Mouse (Mus musculus) stomach, embryonic 16.5 days (tissue): ENCODE data around the gene Dusp22. TPM values are rescaled to one million over a fixed set of nuclear protein-coding genes. Genes with fewer than 3 reads are reported as not detected.

Experiments
- ATAC-seq: fragments of 200-750 bp; cut with Nextera tagmentation; 2 replicates; pipeline ENCODE4 v1.8.0; 2017; ENCODE audit warnings: moderate number of reproducible peaks, moderate TSS enrichment; ENCODE audit not compliant: insufficient read depth, low FRiP score
- H3K27ac ChIP-seq: fragments of 300-500 bp; sonication (generic); 2 replicates; pipeline ENCODE4 v1.5.1; 2014; ENCODE audit warnings: low read length
- H3K27me3 ChIP-seq: fragments of 300-500 bp; sonication (generic); 2 replicates; pipeline ENCODE4 v1.6.1; 2014; ENCODE audit warnings: low read length, control low read depth, mixed read lengths; ENCODE audit not compliant: control insufficient read depth, insufficient read depth
- H3K36me3 ChIP-seq: fragments of 300-500 bp; sonication (generic); 2 replicates; pipeline ENCODE4 v1.6.1; 2014; ENCODE audit warnings: low read length; ENCODE audit not compliant: control insufficient read depth, insufficient read depth
- H3K4me1 ChIP-seq: fragments of 300-500 bp; sonication (generic); 2 replicates; pipeline ENCODE4 v1.6.1; 2014; ENCODE audit warnings: low read length, control low read depth, mixed read lengths; ENCODE audit not compliant: control insufficient read depth, insufficient read depth
- H3K4me2 ChIP-seq: fragments of 300-500 bp; sonication (generic); 2 replicates; pipeline ENCODE4 v1.6.1; 2014; ENCODE audit warnings: low read depth, low read length, mixed read lengths
- H3K4me3 ChIP-seq: fragments of 300-500 bp; sonication (generic); replicated peaks from 2 replicates; pipeline ENCODE4 v1.5.1; 2014; ENCODE audit warnings: mild to moderate bottlenecking, low read length
- H3K9ac ChIP-seq: fragments of 300-500 bp; sonication (generic); 2 replicates; pipeline ENCODE4 v1.6.1; 2014; ENCODE audit warnings: low read length
- H3K9me3 ChIP-seq: fragments of 300-500 bp; sonication (generic); replicated peaks from 2 replicates; pipeline ENCODE4 v1.6.1; 2016; ENCODE audit warnings: low read length, control low read depth; ENCODE audit not compliant: control insufficient read depth
- WGBS: fragments of 180-500 bp; shearing (Covaris S2); extraction: QIAGEN DNeasy Blood & Tissue Kit; methylation state at CpG from one replicate; pipeline ENCODE4 v1.1.7; 2014; 5-methylcytosine and 5-hydroxymethylcytosine counted together
- polyA plus RNA-seq: library from polyadenylated mRNA; unstranded; fragments of >200 nt; fragmentation: Nextera tagmentation; extraction: Ambion mirVana; gene quantifications from 2 replicates; pipeline ENCODE4 v1.2.1, GENCODE M21; 2015

Dusp22 gene
- polyA plus RNA-seq, 1 experiment from 2014 or later = 31.4 TPM

DNA sequence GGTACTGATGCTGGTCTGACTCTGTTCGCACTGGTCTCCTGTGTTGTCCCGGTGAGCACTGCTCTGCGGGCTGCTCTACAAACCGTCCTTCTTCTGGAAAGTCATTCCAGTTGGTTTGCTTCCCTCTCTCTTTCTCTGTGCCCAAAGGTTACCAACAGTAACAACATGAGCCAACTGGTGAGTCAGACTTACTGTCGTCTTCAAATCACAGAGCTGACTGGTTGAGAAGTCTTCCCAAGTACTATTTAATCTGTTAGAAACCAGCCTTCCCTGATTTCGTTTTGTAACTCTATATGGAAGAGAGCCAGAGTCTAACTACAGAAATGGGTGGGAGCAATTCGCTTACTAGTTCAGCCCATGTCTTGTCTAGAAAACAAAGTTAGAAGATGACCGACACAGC lies 5.5 kb downstream of the Dusp22 start:
- Histone ChIP-seq H3K4me2 (no peak overlapping the region), H3K4me3 (no peak overlapping the region), H3K9ac (no peak overlapping the region), H3K4me1 (no peaks in the 10 kb centered on the region), H3K9me3 (no peaks in the 10 kb centered on the region), H3K27me3 (no peaks in the 10 kb centered on the region), H3K36me3 (no peaks in the 10 kb centered on the region), H3K27ac (no peak overlapping the region)
- ATAC-seq = no peak
- WGBS = 84% methylated on average over 8 of the region's 8 CpGs

- Histone ChIP-seq H3K9ac (no peak overlapping the region), H3K4me1 (no peaks in the 10 kb centered on the region), H3K4me2 (no peak overlapping the region), H3K36me3 (no peaks in the 10 kb centered on the region), H3K9me3 (no peaks in the 10 kb centered on the region), H3K4me3 (no peak overlapping the region), H3K27me3 (no peaks in the 10 kb centered on the region), H3K27ac (no peak overlapping the region)
- ATAC-seq = no peak
- 90% methylated on average over 10 of the region's 10 CpGs for WGBS
These were observed 6.7 kb downstream of the Dusp22 start for GRCm38 (mm10) chr13:30666537-30666936.

DNA sequence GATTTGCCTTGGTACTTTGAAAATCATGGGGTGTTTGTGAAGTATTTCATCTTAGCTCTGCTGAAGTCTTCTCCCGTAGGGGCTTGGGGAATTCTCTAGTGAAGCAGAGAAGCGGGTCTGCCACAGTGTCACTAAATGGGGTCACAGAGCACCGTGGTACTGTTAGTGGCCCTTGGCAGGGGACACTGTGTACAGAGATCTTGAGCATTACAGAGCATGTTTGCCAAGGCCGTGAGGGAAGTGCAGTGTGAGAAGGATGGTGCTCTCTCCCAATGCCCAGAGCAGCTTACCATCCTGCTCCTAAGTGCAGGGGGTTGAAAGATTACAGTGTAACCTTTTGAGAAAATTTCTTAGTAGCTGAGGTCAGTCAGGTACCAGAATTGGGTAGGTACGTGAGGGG lies 8.5 kb downstream of the Dusp22 start:
- Histone ChIP-seq H3K9ac (no peak overlapping the region), H3K4me1 (no peaks in the 10 kb centered on the region), H3K36me3 (no peaks in the 10 kb centered on the region), H3K27me3 (no peaks in the 10 kb centered on the region), H3K9me3 (no peaks in the 10 kb centered on the region), H3K4me2 (no peak overlapping the region), H3K27ac (no peak overlapping the region), H3K4me3 (no peak overlapping the region)
- 76% methylated on average over 5 of the region's 5 CpGs for WGBS
- ATAC-seq = no peak

- no peak for ATAC-seq
- no peaks in the 10 kb centered on the region for H3K27me3 ChIP-seq
- no peaks in the 10 kb centered on the region for H3K4me1 ChIP-seq
- H3K36me3 ChIP-seq = no peaks in the 10 kb centered on the region
- no peak overlapping the region for H3K9ac ChIP-seq
- H3K9me3 ChIP-seq = no peaks in the 10 kb centered on the region
- no peak overlapping the region for H3K4me2 ChIP-seq
- no peak overlapping the region for H3K27ac ChIP-seq
- 92% methylated on average over 3 of the region's 3 CpGs for WGBS
- H3K4me3 ChIP-seq = no peak overlapping the region
These were observed 9.5 kb downstream of the Dusp22 start for GRCm38 (mm10) chr13:30669277-30669676.

DNA sequence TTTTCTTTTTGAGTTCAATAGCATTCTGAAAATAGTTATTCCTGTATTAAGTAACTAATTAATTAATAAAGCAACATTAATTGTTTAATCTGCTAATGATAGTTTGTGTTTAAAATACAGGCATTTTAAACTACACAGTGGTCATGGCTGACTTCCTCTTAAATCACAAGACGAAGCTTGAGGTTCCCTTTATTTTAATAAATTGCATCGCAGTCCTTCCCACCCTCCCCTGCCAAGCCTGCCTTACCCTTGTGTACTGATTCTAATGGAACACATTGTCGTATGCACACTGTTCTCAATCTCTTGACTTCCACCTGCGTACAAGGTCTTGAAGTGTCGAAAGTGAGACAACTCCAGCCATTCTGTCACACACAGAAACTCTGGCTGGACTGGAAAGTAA lies 14.1 kb downstream of the Dusp22 start:
- no peak overlapping the region for H3K4me2 ChIP-seq
- no peak overlapping the region for H3K27ac ChIP-seq
- ATAC-seq = no peak
- no peak overlapping the region for H3K9ac ChIP-seq
- no peaks in the 10 kb centered on the region for H3K27me3 ChIP-seq
- H3K36me3 ChIP-seq = no peaks in the 10 kb centered on the region
- 90% methylated on average over 5 of the region's 5 CpGs for WGBS
- no peaks in the 10 kb centered on the region for H3K9me3 ChIP-seq
- no peak overlapping the region for H3K4me3 ChIP-seq
- H3K4me1 ChIP-seq = no peaks in the 10 kb centered on the region

DNA sequence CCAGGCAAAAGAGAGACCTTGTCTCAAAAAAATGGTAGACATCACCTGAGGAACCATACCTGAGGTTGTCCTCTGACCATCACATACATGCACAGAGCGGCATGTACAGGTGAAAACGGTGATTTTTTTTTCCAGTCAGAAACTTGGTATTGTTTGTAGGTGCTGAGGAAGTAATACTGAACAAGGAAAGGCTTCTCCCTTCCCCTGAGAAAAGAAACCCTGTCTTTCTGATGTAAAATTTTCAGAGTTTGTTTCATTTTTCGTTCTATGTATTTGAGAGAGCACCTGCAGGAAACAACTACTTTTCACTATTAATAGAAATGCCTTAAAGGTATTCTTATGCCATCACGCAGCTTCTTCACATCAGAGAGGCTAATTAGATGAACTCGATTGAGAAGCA lies 19.0 kb downstream of the Dusp22 start:
- Histone ChIP-seq H3K36me3 (no peaks in the 10 kb centered on the region), H3K27ac (no peak overlapping the region), H3K9ac (no peak overlapping the region), H3K4me1 (no peaks in the 10 kb centered on the region), H3K9me3 (no peaks in the 10 kb centered on the region), H3K4me2 (no peak overlapping the region), H3K27me3 (no peaks in the 10 kb centered on the region), H3K4me3 (no peak overlapping the region)
- 88% methylated on average over 5 of the region's 5 CpGs for WGBS
- ATAC-seq = no peak

DNA sequence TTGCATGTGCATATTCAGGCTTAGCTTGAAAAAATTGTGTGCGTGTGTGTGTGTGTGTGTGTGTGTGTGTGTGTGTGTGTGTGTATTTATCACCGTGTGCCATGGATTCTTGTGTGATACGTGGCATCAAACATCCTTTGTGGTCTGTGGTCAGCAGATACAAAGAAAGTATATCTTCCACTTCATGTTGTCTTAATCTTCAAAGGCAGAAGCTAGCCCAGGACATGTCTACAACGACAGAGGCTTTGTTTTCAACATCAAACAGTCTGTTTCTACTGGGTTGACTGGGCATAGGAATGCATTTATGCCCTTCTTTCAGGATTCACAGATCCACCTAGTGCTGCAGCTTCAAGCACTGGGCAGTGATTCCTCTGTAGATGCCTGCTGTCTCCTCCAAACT lies 22.1 kb downstream of the Dusp22 start:
- ATAC-seq = no peak
- no peak overlapping the region for H3K9ac ChIP-seq
- H3K9me3 ChIP-seq = no peaks in the 10 kb centered on the region
- no peak overlapping the region for H3K27ac ChIP-seq
- H3K4me2 ChIP-seq = no peak overlapping the region
- no peak overlapping the region for H3K4me3 ChIP-seq
- no peaks in the 10 kb centered on the region for H3K36me3 ChIP-seq
- H3K4me1 ChIP-seq = no peaks in the 10 kb centered on the region
- H3K27me3 ChIP-seq = no peaks in the 10 kb centered on the region
- WGBS = 74% methylated on average over 4 of the region's 4 CpGs

DNA sequence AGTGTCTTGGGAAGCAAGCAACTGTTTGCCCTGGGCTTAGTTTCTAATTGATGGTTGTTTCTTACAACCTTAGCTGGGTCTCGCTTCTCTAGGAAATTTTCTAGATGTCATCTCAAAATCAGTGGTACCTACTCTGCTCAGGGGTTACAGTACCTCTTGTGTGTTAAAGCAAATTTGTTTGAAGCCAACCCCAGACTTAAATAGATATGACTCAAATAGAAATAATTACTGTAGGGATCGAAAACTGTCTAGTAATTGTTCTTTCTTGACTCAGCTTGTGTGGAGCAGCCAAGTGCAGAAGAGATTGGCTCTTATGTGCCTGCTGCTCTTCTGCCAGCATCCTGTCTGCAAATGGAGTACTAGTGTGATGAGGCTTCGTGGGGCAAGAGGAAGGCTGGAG lies 22.5 kb downstream of the Dusp22 start:
- H3K27ac ChIP-seq = no peak overlapping the region
- no peak for ATAC-seq
- WGBS = 80% methylated on average over 3 of the region's 3 CpGs
- no peaks in the 10 kb centered on the region for H3K36me3 ChIP-seq
- no peaks in the 10 kb centered on the region for H3K4me1 ChIP-seq
- H3K4me2 ChIP-seq = no peak overlapping the region
- H3K9ac ChIP-seq = no peak overlapping the region
- no peaks in the 10 kb centered on the region for H3K27me3 ChIP-seq
- H3K4me3 ChIP-seq = no peak overlapping the region
- no peaks in the 10 kb centered on the region for H3K9me3 ChIP-seq

DNA sequence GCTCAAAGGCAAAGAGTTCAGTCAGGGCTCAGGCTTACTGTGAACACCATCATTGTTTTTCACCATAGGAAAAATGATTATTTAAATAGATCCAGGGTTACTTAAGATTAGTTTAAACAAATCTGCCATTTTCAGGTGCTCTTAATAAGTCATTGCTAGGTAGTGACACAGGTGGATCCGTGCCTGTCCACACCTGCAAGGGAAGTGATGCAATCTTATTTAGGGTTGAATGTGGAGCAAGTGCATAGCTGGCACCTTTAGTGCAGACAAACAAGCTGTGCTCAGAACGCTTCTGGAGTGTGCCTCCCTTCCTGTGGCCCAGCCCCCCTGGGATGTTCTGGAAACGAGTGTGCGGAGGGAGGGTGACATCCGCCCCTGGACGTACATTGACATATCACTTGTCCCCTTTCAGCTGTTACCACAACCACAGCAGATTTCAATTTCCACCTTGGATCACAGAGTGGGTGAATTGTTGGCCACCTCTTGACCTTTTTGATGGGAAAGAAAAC lies 24.9 kb downstream of the Dusp22 start:
- Histone ChIP-seq H3K9ac (no peak overlapping the region), H3K36me3 (no peaks in the 10 kb centered on the region), H3K9me3 (no peaks in the 10 kb centered on the region), H3K4me3 (no peak overlapping the region), H3K4me1 (no peaks in the 10 kb centered on the region), H3K27me3 (no peaks in the 10 kb centered on the region), H3K4me2 (no peak overlapping the region), H3K27ac (no peak overlapping the region)
- 49% methylated on average over 6 of the region's 6 CpGs for WGBS
- ATAC-seq = no peak

- H3K27me3 ChIP-seq = no peaks in the 10 kb centered on the region
- no peak overlapping the region for H3K9ac ChIP-seq
- H3K36me3 ChIP-seq = no peaks in the 10 kb centered on the region
- no peak overlapping the region for H3K4me3 ChIP-seq
- no peak overlapping the region for H3K4me2 ChIP-seq
- H3K4me1 ChIP-seq = no peaks in the 10 kb centered on the region
- no peaks in the 10 kb centered on the region for H3K9me3 ChIP-seq
- no peak overlapping the region for H3K27ac ChIP-seq
- ATAC-seq = no peak
- WGBS = 55% methylated on average over 2 of the region's 2 CpGs
These were observed 26.2 kb downstream of the Dusp22 start for GRCm38 (mm10) chr13:30685957-30686356.
